In genomic region chr1:151011056-151011455, GRCm38 (mm10) we compare ENCODE assay signal across 9 mouse cellular contexts. TPM values are rescaled to one million over a fixed set of nuclear protein-coding genes. Genes with fewer than 3 reads are reported as not detected.
DNase-seq lines count a peak whose midpoint lies in the region; ATAC-seq and TF ChIP-seq lines count a peak whose summit lies in the region.
"Had no signal": no experiment of that assay in that cellular context is flagged by ENCODE, and none has a peak within 500 bp of the region (broad histone marks: within the 10 kb centered on the region; RNA-seq: fewer than 3 reads in every experiment).

No protein-coding gene starts in this region.

- no peak for ATAC-seq in midbrain, embryonic 15.5 days (replicated peaks)
- 0 out of 2 replicates have a peak, but pooled peaks have one; percentile 11 for ATAC-seq in hindbrain, embryonic 12.5 days (ENCODE audit: low FRiP score)
- no peak for ATAC-seq in midbrain, postnatal 0 days (ENCODE audit: low FRiP score)
- 0 out of 2 replicates have a peak, but pooled peaks have one; percentile 29 for ATAC-seq in stomach, postnatal 0 days (ENCODE audit: low FRiP score, low TSS enrichment)

- H3K36me3 ChIP-seq in midbrain, embryonic 10.5 days: no peaks in the 10 kb centered on the region
- H3K36me3 ChIP-seq in midbrain, embryonic 15.5 days (replicated peaks): no peaks in the 10 kb centered on the region
- H3K36me3 ChIP-seq in hindbrain, embryonic 12.5 days: no peaks in the 10 kb centered on the region
- no peaks in the 10 kb centered on the region for H3K36me3 ChIP-seq in midbrain, postnatal 0 days (ENCODE audit: insufficient read depth, low read length)
- H3K36me3 ChIP-seq in stomach, postnatal 0 days (ENCODE audit: control insufficient read depth, insufficient read depth, low read length): no peaks in the 10 kb centered on the region

- intact Hi-C loops in left cerebral cortex, postnatal 14 days (cut with DNase I): no loop called here

- TF ChIP-seq EP300 in stomach, postnatal 0 days (optimal IDR thresholded peaks at IDR 0.05): no peak

- DNase-seq in midbrain, embryonic 10.5 days (ENCODE audit: low spot score): peak; percentile 79
- peak; percentile 60 for DNase-seq in c-Kit-positive CD71-negative TER-119-negative erythroid progenitor cells, embryonic 14.5 days (ENCODE audit: low read depth)
- peak; percentile 65 for DNase-seq in fibroblast of lung, adult 2 months (ENCODE audit: low read depth)
- DNase-seq in left cerebral cortex, postnatal 14 days (ENCODE audit: low spot score in 2 of 2): peak; percentile 57 to 59
- peak; percentile 54 for DNase-seq in midbrain, postnatal 0 days (ENCODE audit: low spot score)
- peak; percentile 75 for DNase-seq in stomach, postnatal 0 days (ENCODE audit: low spot score)

- peak; percentile 71 for TF ChIP-seq CTCF in midbrain, postnatal 0 days (IDR thresholded peaks at IDR 0.05)
- TF ChIP-seq CTCF in stomach, postnatal 0 days (IDR thresholded peaks at IDR 0.05; ENCODE audit: low read depth): peak; percentile 83

- H3K9ac ChIP-seq in midbrain, embryonic 15.5 days: no peak overlapping the region
- no peak overlapping the region for H3K9ac ChIP-seq in hindbrain, embryonic 12.5 days
- H3K9ac ChIP-seq in midbrain, postnatal 0 days (replicated peaks; ENCODE audit: low read length, poor library complexity, severe bottlenecking): no peak overlapping the region
- no peak overlapping the region for H3K9ac ChIP-seq in stomach, postnatal 0 days (ENCODE audit: low read length)

- no peak overlapping the region for H3K4me2 ChIP-seq in midbrain, embryonic 15.5 days
- H3K4me2 ChIP-seq in hindbrain, embryonic 12.5 days (replicated peaks): no peak overlapping the region
- H3K4me2 ChIP-seq in midbrain, postnatal 0 days (ENCODE audit: low read depth, low read length, poor library complexity, severe bottlenecking): no peak overlapping the region
- H3K4me2 ChIP-seq in stomach, postnatal 0 days (replicated peaks; ENCODE audit: low read depth): no peak overlapping the region

- no peak overlapping the region for H3K27ac ChIP-seq in midbrain, embryonic 10.5 days (replicated peaks)
- H3K27ac ChIP-seq in midbrain, embryonic 15.5 days: no peak overlapping the region
- no peak overlapping the region for H3K27ac ChIP-seq in hindbrain, embryonic 12.5 days
- H3K27ac ChIP-seq in midbrain, postnatal 0 days (ENCODE audit: low read depth, low read length): no peak overlapping the region
- no peak overlapping the region for H3K27ac ChIP-seq in stomach, postnatal 0 days (replicated peaks)

- no peaks in the 10 kb centered on the region for H3K9me3 ChIP-seq in midbrain, embryonic 10.5 days (replicated peaks)
- no peaks in the 10 kb centered on the region for H3K9me3 ChIP-seq in midbrain, embryonic 15.5 days
- no peaks in the 10 kb centered on the region for H3K9me3 ChIP-seq in hindbrain, embryonic 12.5 days (replicated peaks)
- no peaks in the 10 kb centered on the region for H3K9me3 ChIP-seq in midbrain, postnatal 0 days (ENCODE audit: low read length)
- H3K9me3 ChIP-seq in stomach, postnatal 0 days (ENCODE audit: control insufficient read depth, low read length): no peaks in the 10 kb centered on the region

- WGBS in midbrain, embryonic 10.5 days: 32% methylated on average over 7 of the region's 7 CpGs
- whole genome bisulfite sequencing in midbrain, embryonic 15.5 days: 30% methylated on average over 7 of the region's 7 CpGs
- 30% methylated on average over 7 of the region's 7 CpGs for WGBS in hindbrain, embryonic 12.5 days
- WGBS in midbrain, postnatal 0 days: 30% methylated on average over 7 of the region's 7 CpGs
- WGBS in stomach, postnatal 0 days: 31% methylated on average over 7 of the region's 7 CpGs

- H3K4me1 ChIP-seq in midbrain, embryonic 10.5 days: no peaks in the 10 kb centered on the region
- no peaks in the 10 kb centered on the region for H3K4me1 ChIP-seq in midbrain, embryonic 15.5 days
- no peaks in the 10 kb centered on the region for H3K4me1 ChIP-seq in hindbrain, embryonic 12.5 days
- no peaks in the 10 kb centered on the region for H3K4me1 ChIP-seq in midbrain, postnatal 0 days (ENCODE audit: insufficient read depth, low read length)
- H3K4me1 ChIP-seq in stomach, postnatal 0 days (replicated peaks; ENCODE audit: control insufficient read depth, insufficient read depth): no peaks in the 10 kb centered on the region

- peaks cover 4% of the 10 kb centered on the region; the same call in 1 of the 2 replicates for H3K27me3 ChIP-seq in midbrain, embryonic 10.5 days (ENCODE audit: low read depth, poor library complexity, severe bottlenecking)
- H3K27me3 ChIP-seq in midbrain, embryonic 15.5 days (replicated peaks): no peaks in the 10 kb centered on the region
- no peaks in the 10 kb centered on the region for H3K27me3 ChIP-seq in hindbrain, embryonic 12.5 days
- H3K27me3 ChIP-seq in midbrain, postnatal 0 days (ENCODE audit: insufficient read depth, low read length): no peaks in the 10 kb centered on the region
- H3K27me3 ChIP-seq in stomach, postnatal 0 days (ENCODE audit: control insufficient read depth, insufficient read depth, low read length): no peaks in the 10 kb centered on the region

- no peak overlapping the region for H3K4me3 ChIP-seq in midbrain, embryonic 10.5 days
- no peak overlapping the region for H3K4me3 ChIP-seq in midbrain, embryonic 15.5 days
- H3K4me3 ChIP-seq in hindbrain, embryonic 12.5 days: no peak overlapping the region
- no peak overlapping the region for H3K4me3 ChIP-seq in midbrain, postnatal 0 days (ENCODE audit: low read depth, low read length)
- H3K4me3 ChIP-seq in stomach, postnatal 0 days (ENCODE audit: low read depth, low read length): no peak overlapping the region
- H3K4me3 ChIP-seq: erythroblast, embryonic 14.5 days had no signal

RNA-seq across cellular contexts. Expression of gene Hmcn1, which starts 17.8 kb away (rescaled TPM):
- 4.8 and 5.8 TPM in 2 replicates for polyA plus RNA-seq in midbrain, embryonic 10.5 days (2016; fragmentation: Nextera tagmentation; extraction: Ambion mirVana)
- 1.8 and 2.0 TPM in 2 replicates for polyA plus RNA-seq in midbrain, embryonic 15.5 days (2015; fragmentation: Nextera tagmentation; extraction: Ambion mirVana)
- 11.8 and 14.0 TPM in 2 replicates for polyA plus RNA-seq in hindbrain, embryonic 12.5 days (2016; fragmentation: Nextera tagmentation; extraction: Ambion mirVana)
- total RNA-seq in left cerebral cortex, postnatal 14 days (2021): 1 to 10 TPM; 3.5 to 5.4 TPM
- 2.5 and 5.2 TPM in 2 replicates for total RNA-seq in midbrain, postnatal 0 days (2014; rRNA removed)
- polyA plus RNA-seq in midbrain, postnatal 0 days (2015; fragmentation: Nextera tagmentation; extraction: Ambion mirVana): 0.76 and 1.2 TPM in 2 replicates
- polyA plus RNA-seq in stomach, postnatal 0 days (2015; fragmentation: Nextera tagmentation; extraction: Ambion mirVana): 7.5 and 8.0 TPM in 2 replicates
- polyA plus RNA-seq: erythroblast, embryonic 14.5 days had no signal

Comparison
In these comparisons a context has a peak if more than half of its experiments do, and no peak if none do; other contexts are left out.
1. ATAC-seq: peak in hindbrain, embryonic 12.5 days (single experiment) and stomach, postnatal 0 days (single experiment); none in midbrain, embryonic 15.5 days (single experiment) and midbrain, postnatal 0 days (single experiment).
2. Peak in every context shown above with its lines, with median percentiles within 50 percentile points of each other: DNase-seq.